Mouse (Mus musculus): Measurements from ENCODE around the gene Aplnr. TPM values are rescaled to one million over a fixed set of nuclear protein-coding genes. Genes with fewer than 3 reads are reported as not detected.

The Aplnr gene
- 27.7 and 30.9 TPM in 2 replicates for polyA plus RNA-seq (2015; fragmentation: Nextera tagmentation; extraction: Ambion mirVana)

DNA sequence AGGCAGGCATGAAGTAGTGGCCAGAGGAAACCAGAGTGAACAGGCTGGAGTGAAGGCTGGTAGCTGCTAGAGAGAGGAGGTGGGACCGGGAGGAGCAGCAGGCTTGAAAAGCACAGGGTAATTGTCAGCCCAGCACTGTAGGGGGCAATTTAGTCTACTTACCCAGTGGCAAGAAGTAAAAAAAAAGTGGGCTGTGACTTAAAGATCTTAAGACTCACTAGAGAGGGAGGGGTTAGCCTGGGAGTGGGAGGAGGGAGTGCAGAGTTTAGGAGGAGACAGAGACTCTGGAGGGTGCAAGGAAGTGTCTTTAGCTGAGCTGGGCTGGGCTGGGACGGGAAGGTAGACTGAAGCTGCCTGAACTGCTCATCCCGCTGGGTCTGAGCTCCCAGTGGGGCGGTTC lies at the start of gene Aplnr:
Gene Aplnr (plus strand): TSS at position 137 of the 400 bp plus-strand sequence.

Other genes with a start within 250 kb of the Aplnr start
- 2.7 and 3.7 TPM in 2 replicates for gene Rtn4rl2, start 249.5 kb upstream of the Aplnr start, polyA plus RNA-seq (2015; fragmentation: Nextera tagmentation; extraction: Ambion mirVana)
- 4.3 and 4.5 TPM in 2 replicates for gene Slc43a3, start 199.6 kb upstream of the Aplnr start, polyA plus RNA-seq (2015; fragmentation: Nextera tagmentation; extraction: Ambion mirVana)
- not detected in 2 replicates for gene Prg2, start 155.8 kb upstream of the Aplnr start, polyA plus RNA-seq (2015; fragmentation: Nextera tagmentation; extraction: Ambion mirVana)
- gene Prg3, start 148.0 kb upstream of the Aplnr start, polyA plus RNA-seq (2015; fragmentation: Nextera tagmentation; extraction: Ambion mirVana): not detected in 2 replicates
- 104 and 116 TPM in 2 replicates for gene Ssrp1, start 99.0 kb upstream of the Aplnr start, polyA plus RNA-seq (2015; fragmentation: Nextera tagmentation; extraction: Ambion mirVana)
- 0.70 and 6.1 TPM in 2 replicates for gene P2rx3, start 98.8 kb upstream of the Aplnr start, polyA plus RNA-seq (2015; fragmentation: Nextera tagmentation; extraction: Ambion mirVana)
- 11.8 and 16.7 TPM in 2 replicates for gene Tnks1bp1, start 88.2 kb upstream of the Aplnr start, polyA plus RNA-seq (2015; fragmentation: Nextera tagmentation; extraction: Ambion mirVana)
- gene Lrrc55, start 61.0 kb downstream of the Aplnr start, polyA plus RNA-seq (2015; fragmentation: Nextera tagmentation; extraction: Ambion mirVana): 14.3 and 16.2 TPM in 2 replicates
- not detected in 2 replicates for gene Olfr987, start 203.1 kb downstream of the Aplnr start, polyA plus RNA-seq (2015; fragmentation: Nextera tagmentation; extraction: Ambion mirVana)
- gene Olfr988, start 227.0 kb downstream of the Aplnr start, polyA plus RNA-seq (2015; fragmentation: Nextera tagmentation; extraction: Ambion mirVana): not detected in 2 replicates